Mouse (Mus musculus) erythroblast, embryonic 14.5 days (primary cell): ENCODE results near the gene Hoxb9.

Experiments
- GATA1 ChIP-seq: IDR thresholded peaks from 2 replicates; pipeline ENCODE4 v1.6.1; 2012; ENCODE audit warnings: low read length, inconsistent platforms, mixed read lengths
- TAL1 ChIP-seq: IDR thresholded peaks from 3 replicates; pipeline ENCODE4 v1.6.1; 2012; ENCODE audit warnings: low read length, inconsistent platforms, mixed read lengths

GRCm38 (mm10) chr11:96319071-96319902, 48.0 kb downstream of the Hoxb9 start:
- TF ChIP-seq TAL1: no peak
- no peak for TF ChIP-seq GATA1
